Mouse (Mus musculus) cerebellum, postnatal 25 days (tissue): ENCODE measurements around the gene Med24.
A peak's percentile ranks its signal among the peaks of the same experiment; 100 is the strongest.

ENCODE experiments used
- DNase-seq, 2 experiments: peaks; one replicate each; pipeline ENCODE4 v3.0.0; 2021; ENCODE audit warnings: mixed read lengths in 2 of 2

The Med24 gene

DNA sequence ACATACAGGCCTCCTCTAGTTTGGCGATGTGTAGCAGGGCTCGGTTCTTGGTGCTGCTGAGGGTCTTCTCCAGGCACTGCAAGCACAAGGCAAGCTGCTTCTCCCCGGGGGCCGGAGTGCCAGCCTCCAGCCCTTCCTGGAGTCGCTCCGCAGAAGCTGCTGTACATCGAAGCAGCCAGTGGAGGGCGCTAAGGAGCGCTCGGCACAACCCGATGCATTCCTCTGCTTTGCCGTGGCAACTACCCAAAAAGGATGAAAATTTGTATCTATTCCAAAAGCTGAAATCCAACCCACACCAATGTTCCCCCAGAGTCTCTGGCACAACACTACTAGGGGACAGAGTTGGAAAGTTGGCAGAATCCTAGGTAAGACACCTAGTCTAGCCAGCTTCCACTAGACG, 11.3 kb downstream of the Med24 start:
- peak; percentile 89 to 92 for DNase-seq

DNA sequence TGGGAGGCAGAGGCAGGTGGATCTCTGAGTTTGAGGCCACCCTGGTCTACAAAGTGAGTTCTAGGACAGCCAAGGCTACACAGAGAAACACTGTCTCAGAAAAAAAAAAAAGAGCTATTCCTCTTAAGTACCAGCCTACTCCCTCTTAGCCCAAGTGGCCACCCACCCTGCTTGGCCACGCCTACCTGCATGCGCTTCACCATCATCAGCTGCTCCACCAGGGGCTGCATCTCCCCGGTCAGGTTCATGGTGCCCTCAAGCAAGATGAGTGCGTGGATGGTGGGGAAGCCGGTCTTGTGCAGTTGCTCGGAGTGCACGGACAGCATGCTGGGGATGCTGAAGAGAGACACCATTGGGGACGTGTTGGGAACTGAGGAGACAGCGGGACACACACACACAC, 13.3 kb downstream of the Med24 start:
- no peak for DNase-seq

DNA sequence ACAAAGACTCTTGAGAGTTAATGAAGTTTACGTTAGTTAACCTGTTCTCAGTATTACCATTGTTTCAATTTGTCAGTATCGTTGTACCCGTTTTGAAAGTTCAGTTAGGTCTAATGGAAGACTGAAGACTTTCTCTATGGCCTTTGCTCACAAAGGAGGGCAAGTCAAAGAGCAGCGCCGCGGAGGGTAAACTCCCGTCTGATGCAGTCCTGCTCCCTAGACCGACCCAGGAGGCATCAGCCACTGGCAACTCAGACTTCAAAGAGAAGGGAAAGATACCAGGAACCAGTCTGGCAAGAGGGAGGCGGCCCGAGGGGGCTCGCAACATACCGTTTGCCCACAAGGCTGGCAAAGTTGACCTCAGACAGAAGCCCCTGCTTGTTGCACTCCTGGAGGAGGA, 15.5 kb downstream of the Med24 start:
- DNase-seq = no peak

DNA sequence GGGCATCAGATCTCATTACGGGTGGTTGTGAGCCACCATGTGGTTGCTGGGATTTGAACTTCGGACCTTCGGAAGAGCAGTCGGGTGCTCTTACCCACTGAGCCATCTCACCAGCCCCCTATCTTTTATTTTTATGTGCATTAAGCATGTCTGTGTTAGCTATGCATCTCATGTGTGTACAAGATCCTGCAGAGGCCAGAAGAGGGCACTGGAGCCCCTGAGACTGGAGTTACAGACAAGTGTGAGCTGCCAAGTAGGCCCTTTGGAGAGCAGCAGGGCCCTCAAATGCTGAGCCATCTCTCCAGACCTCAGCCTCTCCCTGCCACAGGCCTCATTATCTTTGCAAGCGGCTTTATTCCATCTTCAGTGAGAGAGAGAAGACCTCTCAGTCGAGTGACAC, 17.2 kb downstream of the Med24 start:
- peak in 1 of 2 experiments; percentile 65 for DNase-seq

DNA sequence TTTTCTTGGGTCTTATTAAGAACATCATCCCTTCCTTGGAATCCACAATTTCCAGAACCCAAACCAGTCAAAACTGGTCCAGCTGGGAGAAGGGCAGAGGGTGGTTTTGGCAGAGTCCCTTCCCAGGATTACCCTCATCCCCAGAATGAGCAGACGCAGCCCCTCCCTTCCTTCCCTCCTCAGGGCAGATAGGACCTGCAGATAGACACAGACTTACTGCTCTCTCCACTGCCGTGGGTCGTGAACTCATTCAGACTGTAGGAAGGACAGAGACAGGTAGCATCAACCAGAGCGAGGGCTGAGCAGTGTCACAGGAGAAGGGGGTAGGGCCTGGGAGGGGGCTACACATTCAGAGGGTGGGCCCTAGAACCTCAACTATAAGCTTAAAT, 18.2 kb downstream of the Med24 start:
- DNase-seq = no peak

DNA sequence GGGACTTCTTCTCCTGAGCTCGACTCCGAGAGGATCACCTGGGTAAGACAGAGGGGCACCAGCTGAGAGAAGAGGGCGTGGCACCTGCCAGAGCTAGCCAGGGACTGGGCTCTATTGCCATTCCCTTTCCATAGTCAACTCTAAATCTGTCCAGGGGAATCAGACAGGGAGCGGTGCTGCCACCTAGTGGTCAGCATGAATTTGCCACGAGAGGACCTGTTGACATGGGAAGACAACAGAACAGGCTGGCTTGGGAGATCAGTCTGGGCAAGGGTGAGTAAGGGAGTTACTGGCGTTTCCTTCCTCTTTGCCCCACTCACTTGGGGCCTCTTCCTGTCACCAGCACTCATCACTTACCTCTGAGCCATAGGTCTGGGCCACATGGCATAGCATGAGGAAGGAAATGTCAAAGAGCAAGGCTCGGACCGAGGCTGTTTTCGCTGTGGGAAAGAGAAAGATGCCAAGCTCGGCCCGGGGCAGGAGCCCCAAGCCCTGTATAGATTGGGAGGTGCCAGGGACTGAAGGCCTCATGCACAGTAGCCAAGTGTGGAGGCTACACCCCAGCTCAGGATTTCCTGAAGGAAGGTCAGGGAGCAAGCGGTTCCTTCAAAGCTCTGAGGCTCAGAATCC, 18.7 kb downstream of the Med24 start:
- peak; percentile 86 to 90 for DNase-seq

DNA sequence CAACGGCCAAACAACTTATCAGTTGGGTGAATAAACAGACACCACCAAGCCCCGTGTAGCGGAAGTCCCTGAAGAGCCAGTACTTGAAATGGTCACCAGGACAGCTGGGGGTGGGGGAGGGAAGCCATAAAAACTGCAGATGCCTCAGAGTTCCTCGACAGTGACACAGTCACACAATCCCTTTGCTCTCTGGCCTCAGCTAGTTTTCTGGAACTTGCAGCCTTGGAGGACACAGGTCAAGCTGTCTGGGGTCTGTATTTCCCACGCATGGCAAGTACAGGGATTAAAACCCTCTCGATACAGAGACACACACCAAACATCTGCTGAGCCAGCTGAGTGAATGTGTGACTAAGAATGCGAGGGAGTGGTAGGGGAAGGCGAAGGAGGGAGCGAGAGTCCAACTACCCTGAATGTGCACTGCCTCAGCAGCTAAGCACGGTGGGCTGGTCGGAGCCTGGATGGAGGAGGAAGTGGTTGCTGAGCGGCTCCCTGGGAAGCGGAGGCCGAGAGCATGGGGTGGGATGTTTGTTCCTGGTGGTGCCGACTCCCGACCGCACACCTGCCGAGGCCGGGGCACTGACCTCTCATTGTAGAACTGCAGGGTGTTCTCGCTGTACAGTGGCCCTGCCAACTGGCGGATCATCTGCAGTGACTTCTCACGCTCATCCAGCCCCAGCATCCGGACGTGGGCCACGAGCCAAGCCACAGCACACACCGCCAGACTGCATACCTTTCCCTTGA, 20.1 kb downstream of the Med24 start:
- peak in 1 of 2 experiments; percentile 52 for DNase-seq

DNA sequence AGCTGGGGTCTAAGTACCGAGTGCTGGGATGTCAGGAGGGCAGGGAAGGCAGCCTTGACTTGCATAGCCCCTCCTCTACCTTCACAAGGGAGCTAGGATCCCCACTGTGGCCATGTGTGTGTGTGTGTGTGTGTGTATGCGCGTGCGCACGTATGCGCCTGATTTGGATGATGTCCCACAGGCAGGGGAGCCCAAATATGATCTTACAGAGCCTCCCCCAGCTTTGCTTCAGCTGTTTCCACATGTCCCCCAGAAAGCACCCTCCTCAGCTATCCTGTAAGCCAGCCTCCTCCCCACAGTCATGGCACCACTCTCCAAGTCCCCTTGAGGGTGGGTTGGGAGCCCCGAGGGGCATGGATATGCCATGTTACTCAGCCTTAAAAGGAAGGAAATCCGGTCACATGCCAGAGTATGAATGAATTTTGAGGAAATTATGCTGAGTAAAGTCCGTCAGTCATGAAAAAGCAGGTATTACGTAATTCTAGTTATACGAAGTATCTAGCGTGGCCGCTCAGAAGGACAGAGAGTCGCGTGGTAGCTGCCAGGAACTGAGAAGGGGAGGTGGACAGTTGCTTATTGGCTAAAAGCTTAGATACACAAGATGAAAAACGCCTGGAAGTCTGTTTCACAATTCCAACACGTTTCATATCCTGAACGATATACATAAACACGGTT, 20.8 kb downstream of the Med24 start:
- no peak for DNase-seq

DNA sequence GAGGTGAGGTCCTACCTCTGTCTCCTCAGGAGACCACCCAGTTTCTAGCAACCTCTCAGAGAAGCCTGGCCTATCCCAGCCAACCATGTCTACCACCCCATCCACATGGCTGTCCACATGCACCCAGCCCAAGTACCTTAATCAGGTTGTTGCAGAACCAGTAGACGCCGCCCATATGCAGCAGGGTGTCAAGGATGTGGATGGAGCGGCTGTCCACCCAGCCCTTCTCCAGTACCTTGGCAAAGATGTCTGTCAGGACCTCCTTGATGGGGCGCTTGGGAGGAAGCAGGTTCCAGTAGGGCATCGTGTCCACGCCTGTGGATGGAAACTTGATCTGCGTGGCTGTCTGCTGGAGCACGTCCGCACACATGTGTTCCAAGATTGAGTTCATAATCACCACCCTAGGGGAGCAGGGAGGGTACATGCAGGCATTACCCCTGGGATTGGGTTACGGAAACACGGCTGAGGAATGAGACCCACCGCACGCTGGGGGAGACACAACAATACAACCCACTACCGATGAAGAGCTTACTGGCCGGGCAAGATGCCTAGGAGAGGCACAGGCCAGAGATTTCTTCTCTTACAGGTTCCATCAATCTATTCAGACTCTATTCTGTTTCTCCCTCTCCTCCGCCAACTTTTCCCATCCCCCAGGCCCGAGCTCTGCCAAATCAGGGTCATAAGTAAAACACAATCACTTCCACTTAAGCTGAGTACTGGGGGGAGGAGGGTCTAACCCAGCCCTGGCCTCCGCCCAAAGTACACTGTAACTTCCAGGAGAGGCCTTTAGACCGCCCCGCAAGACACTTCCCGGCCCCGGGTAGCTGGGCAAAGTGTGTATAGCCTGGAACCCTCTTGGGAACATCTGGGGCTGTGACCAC, 21.6 kb downstream of the Med24 start:
- DNase-seq = no peak

DNA sequence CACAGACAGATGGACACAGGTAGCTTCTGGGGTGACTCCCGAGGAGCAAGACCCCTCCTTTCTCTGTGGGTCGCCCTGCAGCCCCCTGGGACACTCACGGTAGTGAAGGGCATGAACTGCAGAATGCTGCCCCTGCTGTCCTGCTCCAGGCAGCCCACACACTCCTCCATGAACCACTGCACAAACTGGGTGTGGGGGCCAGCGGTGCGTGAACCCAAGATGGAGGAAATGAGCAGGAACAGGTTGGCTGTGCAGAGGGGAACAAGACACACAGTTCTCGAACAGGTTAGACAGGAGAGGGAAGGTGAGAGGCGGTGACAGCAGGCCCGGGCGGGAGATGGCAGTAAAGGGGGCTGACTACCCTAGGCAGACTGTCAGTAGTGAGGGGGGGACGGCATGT, 24.2 kb downstream of the Med24 start:
- no peak for DNase-seq

DNA sequence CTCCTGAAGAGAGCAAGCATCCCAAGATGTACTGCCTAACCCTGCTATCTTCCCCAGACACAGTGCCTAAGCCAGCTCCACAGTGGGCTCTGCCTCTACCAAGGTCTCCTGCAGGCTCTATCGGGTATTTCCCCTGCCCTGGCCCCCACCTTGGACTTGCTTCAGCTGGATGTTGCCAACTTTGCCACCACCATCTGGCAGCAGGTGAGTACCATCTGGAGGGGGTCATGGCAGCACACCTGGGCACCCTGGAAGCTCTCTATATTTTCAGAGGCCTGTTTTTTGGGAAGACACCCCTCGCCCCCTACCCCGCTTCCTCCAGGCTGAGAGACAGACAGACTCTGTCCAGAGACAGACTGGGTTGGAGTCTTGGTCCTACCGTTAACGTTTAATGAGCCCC, 26.9 kb downstream of the Med24 start:
- no peak for DNase-seq

DNA sequence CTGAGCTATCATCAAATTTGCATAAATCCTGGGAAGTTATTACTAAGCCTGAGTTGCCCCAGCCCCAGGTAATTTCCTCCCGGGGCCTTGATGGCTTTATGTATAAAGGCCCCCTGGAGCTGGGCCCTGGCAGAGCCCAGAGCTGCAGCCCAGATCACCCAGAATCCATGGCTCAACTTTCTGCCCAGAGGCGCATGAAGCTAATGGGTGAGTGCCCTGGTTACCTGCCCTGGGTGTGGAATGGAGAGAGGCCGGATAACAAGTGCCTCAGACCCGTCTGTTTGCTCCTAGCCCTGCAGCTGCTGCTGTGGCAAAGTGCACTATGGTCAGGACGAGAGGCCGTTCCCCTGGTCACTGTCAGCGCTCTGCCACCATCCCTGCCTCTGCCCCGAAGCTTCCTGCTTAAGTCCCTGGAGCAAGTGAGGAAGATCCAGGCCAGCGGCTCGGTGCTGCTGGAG, 28.0 kb downstream of the Med24 start, which contains the start of gene Csf3:
TSS of gene Csf3 (plus strand) at position 51 of the 458 bp plus-strand sequence.
- no peak for DNase-seq

DNA sequence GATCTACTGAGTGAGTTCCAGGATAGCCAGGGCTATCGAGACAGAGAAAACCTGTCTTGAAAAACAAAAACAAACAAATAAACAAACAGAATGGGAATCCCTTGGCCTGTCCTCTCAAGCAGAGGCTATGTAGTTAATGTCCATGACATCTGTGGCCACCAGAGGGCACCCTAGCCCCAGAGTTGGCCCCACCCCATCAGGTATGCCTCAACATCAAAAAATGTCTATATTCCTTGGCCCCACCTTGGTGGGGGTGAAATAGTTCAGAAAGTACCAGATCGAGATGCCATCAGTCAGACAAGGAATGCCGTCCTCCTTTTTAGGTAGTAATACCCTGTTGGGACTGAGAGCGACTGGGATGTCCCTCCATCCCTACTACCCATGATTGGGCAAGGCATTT, 29.3 kb downstream of the Med24 start:
- DNase-seq = peak; percentile 86 to 91

DNA sequence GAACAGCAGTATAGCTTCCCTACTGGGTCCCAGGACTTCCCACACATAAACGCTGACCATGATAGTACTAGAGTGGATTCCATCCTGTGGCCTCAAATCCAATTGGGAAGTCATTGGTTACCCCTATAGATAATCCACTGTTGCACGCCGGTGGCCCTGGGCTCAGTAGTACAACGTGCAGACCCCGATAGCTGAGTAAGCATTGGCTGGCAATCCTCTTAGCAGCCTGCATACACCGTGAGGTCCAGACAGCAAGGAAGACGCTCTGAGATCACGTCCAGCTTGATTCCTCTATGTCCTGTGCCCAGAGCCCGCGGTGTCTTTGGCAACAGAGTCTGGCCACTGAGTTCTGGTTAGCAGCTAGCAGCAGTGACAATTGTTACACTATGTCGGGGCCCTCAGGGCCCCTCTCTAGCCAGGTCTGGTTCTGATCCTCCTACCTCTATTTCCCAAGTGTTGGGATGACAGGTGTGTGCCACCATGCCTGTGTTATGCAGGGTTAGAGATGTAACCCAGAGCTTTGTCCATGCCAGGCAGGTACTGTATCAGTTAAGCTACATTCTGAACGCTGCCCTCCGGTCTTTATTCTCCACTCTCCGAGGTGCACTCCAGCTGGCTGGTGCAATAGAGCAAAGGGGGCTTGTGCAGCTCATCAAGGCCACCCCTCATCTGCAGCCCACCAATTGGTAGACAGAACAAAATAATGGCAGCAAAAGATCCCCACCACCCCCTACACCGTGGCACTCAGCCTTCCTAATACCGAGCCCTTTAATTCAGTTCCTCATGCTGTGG, 30.2 kb downstream of the Med24 start:
- peak in 1 of 2 experiments; percentile 16 for DNase-seq

DNA sequence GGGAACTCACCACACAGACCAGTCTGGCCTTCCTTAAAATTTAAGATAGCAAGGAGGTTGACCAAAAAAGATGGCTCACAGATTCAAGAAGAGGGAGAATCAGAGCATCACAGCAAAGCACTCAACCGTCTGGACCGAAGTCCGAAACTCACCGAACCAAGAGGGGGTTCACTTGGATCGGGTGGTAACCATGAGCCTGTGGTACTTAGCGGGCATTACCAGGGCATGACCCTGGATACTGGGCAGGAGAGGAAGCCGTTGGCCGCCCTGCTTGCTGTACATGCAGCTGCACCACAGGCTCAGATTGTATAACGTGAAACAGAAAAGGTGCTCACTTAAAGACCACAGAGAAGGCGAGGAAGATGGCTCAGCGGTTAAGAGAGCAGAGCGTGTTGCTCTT, 32.0 kb downstream of the Med24 start:
- peak in 1 of 2 experiments; percentile 4 for DNase-seq

DNA sequence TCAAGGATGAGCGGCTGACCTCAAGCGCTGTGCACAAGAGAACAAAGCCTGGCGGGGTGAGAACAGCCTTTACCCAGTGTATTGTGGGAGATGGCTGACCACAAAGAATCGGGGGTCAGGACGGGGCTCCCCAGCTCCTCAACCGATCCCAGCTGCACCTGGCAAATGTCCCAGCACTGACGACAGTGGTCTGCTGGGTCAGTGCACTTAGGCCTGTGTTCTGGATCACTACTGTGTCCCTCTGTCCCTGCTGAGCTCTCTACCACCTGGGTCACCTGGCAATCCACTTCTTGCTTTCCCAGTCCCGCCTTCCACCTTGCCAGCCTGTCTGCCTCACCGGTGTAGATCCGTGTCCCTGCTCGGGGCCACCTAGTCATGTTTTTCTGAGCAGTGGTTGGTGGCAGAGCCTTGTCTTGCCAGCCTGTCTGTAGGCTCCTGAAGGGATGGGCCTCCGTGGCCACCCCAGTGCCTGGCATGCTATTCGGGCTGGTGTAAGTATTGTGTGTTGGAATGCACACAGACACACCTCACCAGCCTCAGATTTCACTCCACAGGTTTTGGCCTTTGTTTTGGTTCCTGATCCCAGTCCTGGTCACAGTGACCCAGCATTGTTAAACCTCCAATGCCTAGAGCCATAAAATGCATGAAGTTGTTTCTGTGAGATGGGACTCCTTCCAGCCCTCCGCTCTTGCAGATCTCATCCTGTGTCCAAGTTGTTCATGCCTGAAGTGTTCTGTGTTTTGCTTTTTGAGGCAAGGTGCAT, 32.6 kb downstream of the Med24 start:
- peak in 1 of 2 experiments; percentile 42 for DNase-seq

DNA sequence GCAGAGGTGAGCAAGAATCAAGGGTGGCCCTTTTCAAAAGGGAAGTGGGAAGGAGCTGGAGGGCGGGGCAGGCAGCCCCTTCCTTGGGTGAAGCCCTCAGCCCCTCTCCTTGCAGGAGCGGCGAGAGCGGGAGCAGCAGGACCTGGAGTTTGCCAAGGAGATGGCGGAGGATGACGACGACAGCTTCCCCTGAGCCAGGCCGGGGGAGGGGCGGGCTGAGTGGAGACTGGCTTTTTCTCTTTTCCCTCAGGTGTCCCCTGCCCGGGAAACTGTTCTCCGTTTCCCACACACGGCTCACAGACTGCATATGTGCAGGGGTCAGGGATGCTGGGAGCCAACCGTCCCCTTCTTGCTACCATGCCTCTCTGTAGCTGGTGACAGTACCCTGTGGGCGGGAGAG, 33.8 kb downstream of the Med24 start:
- peak in 1 of 2 experiments; percentile 40 for DNase-seq

DNA sequence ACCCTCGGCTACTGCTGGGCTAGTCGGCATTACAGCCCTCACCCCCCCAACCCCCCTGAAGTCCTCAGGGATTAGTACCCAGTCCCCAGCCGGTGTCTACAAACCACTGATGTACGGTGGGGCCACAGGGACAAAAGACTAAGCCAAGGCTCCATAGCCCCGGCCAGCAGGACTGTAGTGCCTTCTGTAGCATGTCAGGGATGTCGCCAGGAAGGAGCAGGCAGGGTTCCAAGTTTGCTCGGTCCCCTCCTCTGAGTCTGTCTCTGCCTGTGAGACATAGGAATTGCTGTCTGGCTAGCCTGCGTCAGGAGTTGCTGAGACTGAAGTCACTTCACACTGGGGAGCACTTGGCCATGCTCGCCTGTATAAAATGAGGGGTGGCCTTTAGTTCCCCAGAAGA, 34.9 kb downstream of the Med24 start:
- peak in 1 of 2 experiments; percentile 18 for DNase-seq

DNA sequence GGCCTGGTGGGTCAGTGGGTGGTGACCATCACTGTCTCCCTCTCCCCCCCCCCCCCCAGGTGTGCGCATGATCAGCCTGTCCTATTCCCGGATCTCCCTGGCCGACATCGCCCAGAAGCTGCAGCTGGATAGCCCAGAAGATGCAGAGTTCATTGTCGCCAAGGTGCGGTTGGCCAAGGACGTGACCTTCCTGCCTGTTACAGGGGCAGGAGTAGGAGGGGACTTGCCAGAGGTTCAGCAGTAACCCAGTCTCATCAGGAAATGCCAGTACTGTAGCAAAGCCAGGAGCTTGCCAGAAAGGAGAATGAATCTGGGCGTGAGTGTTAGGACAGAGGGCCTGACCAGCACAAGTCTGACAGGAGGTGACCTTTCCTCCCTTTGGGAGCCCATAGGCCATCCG, 35.5 kb downstream of the Med24 start:
- DNase-seq = no peak

DNA sequence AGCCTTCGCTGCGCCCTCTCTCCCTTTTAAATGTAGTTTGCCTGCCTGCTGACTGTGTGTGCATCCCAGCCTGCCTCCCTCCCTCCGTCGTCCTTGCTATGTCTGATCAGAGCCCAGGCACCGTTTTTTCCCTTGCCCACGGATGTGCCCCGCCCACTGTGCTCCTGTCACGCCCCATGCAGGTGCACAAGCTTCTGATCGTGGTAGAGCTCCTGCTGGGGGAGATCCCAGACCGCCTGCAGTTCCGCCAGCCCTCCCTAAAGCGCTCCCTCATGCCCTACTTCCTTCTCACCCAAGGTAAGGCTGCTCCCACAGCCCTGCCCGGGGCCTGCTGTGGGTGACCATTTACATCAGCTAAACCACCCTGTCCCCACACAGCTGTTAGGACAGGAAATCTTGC, 36.0 kb downstream of the Med24 start:
- peak in 1 of 2 experiments; percentile 17 for DNase-seq

DNA sequence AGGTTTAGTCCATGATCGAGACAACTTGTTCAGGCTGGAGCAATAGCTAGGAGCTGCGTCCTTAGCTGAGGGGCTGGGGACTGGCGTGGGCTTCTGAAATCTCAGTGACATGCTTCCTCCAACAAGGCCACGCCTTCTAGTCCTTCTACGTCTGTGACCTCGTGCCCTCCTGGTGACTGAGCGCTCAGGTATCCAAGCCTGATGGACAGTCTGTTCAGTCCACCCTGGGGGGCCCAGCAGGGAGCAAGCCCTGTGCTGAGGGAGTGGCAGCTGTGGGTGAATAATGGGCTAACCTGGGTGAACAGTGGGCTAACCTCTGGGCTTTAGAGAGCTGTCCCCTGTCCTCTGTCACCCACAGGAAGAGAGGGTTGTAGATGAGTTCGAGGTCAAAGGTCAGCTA, 41.2 kb downstream of the Med24 start:
- peak in 1 of 2 experiments; percentile 11 for DNase-seq
